Mouse (Mus musculus) lung, postnatal 4 days (tissue): ENCODE measurements at regions not wholly inside any gene's neighbourhood (a gene's known extent, or its start where the extent isn't known, plus 50 kb on each side); places are given as distances from the start of the nearest gene placed in this dataset.

Source experiments
- DNase-seq, 2 experiments: peaks; one replicate each; pipeline ENCODE4 v3.0.0; 2021

- DNase-seq, result peak in 1 of 2 experiments; percentile 17
These were observed 66.5 kb downstream of the Ccnl1 start for GRCm38 (mm10) chr3:65891594-65891993.

- no peak for DNase-seq
These were observed 66.9 kb downstream of the Ccnl1 start for GRCm38 (mm10) chr3:65891139-65891538.

- DNase-seq, result peak in 1 of 2 experiments; percentile 25
These were observed 69.1 kb downstream of the Ccnl1 start for GRCm38 (mm10) chr3:65888921-65889320.

GRCm38 (mm10) chr3:65884571-65885011 lies 73.5 kb downstream of the Ccnl1 start:
- DNase-seq, result peak; percentile 48 to 79

- no peak for DNase-seq
These were observed 75.9 kb downstream of the Ccnl1 start for GRCm38 (mm10) chr3:65882123-65882522.
